Comparison of ENCODE assay signal across 16 mouse cellular contexts in the genomic region with DNA sequence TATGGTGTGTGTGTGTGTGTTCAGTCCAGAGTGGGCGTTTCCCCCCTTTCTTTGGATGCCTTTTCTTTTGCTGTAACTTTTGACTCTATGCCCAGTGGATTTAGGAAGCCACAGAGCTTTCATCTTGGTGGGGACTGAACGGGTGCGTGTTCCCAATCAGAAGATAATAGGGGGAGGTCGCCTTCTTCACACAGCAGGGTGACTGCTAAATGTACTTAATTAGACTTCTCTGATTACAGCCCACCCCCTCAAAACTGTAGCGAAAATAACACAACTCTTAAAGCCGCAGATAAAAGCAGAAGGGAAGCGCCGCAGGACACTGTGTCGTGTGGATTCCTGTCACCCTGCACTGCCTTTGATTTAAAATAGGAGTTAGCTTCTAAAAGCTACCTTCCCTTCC.
"Had no signal": no experiment of that assay in that cellular context is flagged by ENCODE, and none has a peak within 500 bp of the region (broad histone marks: within the 10 kb centered on the region; RNA-seq: fewer than 3 reads in every experiment).

No protein-coding gene starts in this region.

- H3K9ac ChIP-seq: kidney, embryonic 15.5 days; limb, embryonic 13.5 days; liver, embryonic 14.5 days; neural tube, embryonic 12.5 days had no signal

- H3K27me3 ChIP-seq: kidney, embryonic 15.5 days; neural tube, embryonic 12.5 days had no signal

- H3K4me3 ChIP-seq: kidney, embryonic 15.5 days; limb, embryonic 13.5 days; midbrain, embryonic 10.5 days; myocyte; neural tube, embryonic 12.5 days had no signal

- DNase-seq: kidney, postnatal 14 days; left cerebral cortex, postnatal 4 days; lung, adult 18-20 months; lung, postnatal 10 days; lung, postnatal 4 days; retina, postnatal 1 day; right cerebral cortex, postnatal 4 days; spleen, adult 18-20 months; thymus, adult 18-20 months; thymus, postnatal 14 days had no signal

- H3K4me2 ChIP-seq: kidney, embryonic 15.5 days; limb, embryonic 13.5 days; neural tube, embryonic 12.5 days had no signal

- H3K36me3 ChIP-seq: kidney, embryonic 15.5 days; limb, embryonic 13.5 days; midbrain, embryonic 10.5 days; neural tube, embryonic 12.5 days had no signal

- H3K9me3 ChIP-seq: kidney, embryonic 15.5 days; limb, embryonic 13.5 days; midbrain, embryonic 10.5 days; neural tube, embryonic 12.5 days had no signal

- H3K27ac ChIP-seq: kidney, embryonic 15.5 days; limb, embryonic 13.5 days; liver, embryonic 14.5 days; midbrain, embryonic 10.5 days; neural tube, embryonic 12.5 days had no signal

- H3K4me1 ChIP-seq: kidney, embryonic 15.5 days; limb, embryonic 13.5 days; neural tube, embryonic 12.5 days had no signal
